Mouse (Mus musculus) heart, embryonic 13.5 days (tissue): ENCODE results near the gene Olfr871. TPM values are rescaled to one million over a fixed set of nuclear protein-coding genes. Genes with fewer than 3 reads are reported as not detected.
"Not testable (repeated sequence)": the region's sequence is repeated elsewhere in the genome, so short reads cannot be mapped to it uniquely, and the experiment has no call there.

Source experiments
- ATAC-seq: fragments of 200-750 bp; cut with Nextera tagmentation; 2 replicates; pipeline ENCODE4 v1.8.0; 2017; ENCODE audit warnings: moderate TSS enrichment; ENCODE audit not compliant: insufficient number of reproducible peaks, low FRiP score, low TSS enrichment; ENCODE audit errors: extremely low read depth
- H3K27ac ChIP-seq: fragments of 300-500 bp; sonication (generic); replicated peaks from 2 replicates; pipeline ENCODE4 v1.5.1; 2015; ENCODE audit warnings: moderate library complexity, mild to moderate bottlenecking, inconsistent platforms
- H3K27me3 ChIP-seq: fragments of 300-500 bp; sonication (generic); replicated peaks from 2 replicates; pipeline ENCODE4 v1.6.1; 2015; ENCODE audit warnings: mild to moderate bottlenecking, inconsistent platforms
- H3K36me3 ChIP-seq: fragments of 300-500 bp; sonication (generic); 2 replicates; pipeline ENCODE4 v1.6.1; 2015; ENCODE audit warnings: mild to moderate bottlenecking, inconsistent platforms
- H3K4me1 ChIP-seq: fragments of 300-500 bp; sonication (generic); 2 replicates; pipeline ENCODE4 v1.6.1; 2015; ENCODE audit warnings: inconsistent platforms
- H3K4me2 ChIP-seq: fragments of 300-500 bp; sonication (generic); 2 replicates; pipeline ENCODE4 v1.6.1; 2015; ENCODE audit warnings: inconsistent platforms, mild to moderate bottlenecking, moderate library complexity
- H3K4me3 ChIP-seq: fragments of 300-500 bp; sonication (generic); 2 replicates; pipeline ENCODE4 v1.5.1; 2015; ENCODE audit warnings: moderate library complexity, mild to moderate bottlenecking, inconsistent platforms
- H3K9ac ChIP-seq: fragments of 300-500 bp; sonication (generic); 2 replicates; pipeline ENCODE4 v1.6.1; 2015; ENCODE audit warnings: inconsistent platforms, mild to moderate bottlenecking, moderate library complexity
- H3K9me3 ChIP-seq: fragments of 300-500 bp; sonication (generic); 2 replicates; pipeline ENCODE4 v1.6.1; 2016; ENCODE audit warnings: inconsistent platforms
- WGBS: fragments of 180-500 bp; shearing (Covaris S2); methylation state at CpG from one replicate; pipeline ENCODE4 v1.1.7; 2015; ENCODE audit warnings: mixed read lengths; 5-methylcytosine and 5-hydroxymethylcytosine counted together
- polyA plus RNA-seq: library from polyadenylated mRNA; unstranded; fragments of >200 nt; fragmentation: Nextera tagmentation; extraction: Ambion mirVana; gene quantifications from 2 replicates; pipeline ENCODE4 v1.2.1, GENCODE M21; 2015

Olfr871 gene
- polyA plus RNA-seq: not detected in 2 replicates

- ATAC-seq: no peak
- Histone ChIP-seq H3K4me1 (no peaks in the 10 kb centered on the region), H3K27ac (no peak within 1 kb of the TSS), H3K36me3 (no peaks in the 10 kb centered on the region), H3K4me3 (no peak within 1 kb of the TSS), H3K27me3 (no peaks in the 10 kb centered on the region), H3K9ac (no peak within 1 kb of the TSS), H3K4me2 (no peak within 1 kb of the TSS), H3K9me3 (peaks cover 20% of the 10 kb centered on the region; the same call in 1 of the 2 replicates)
These were observed at the start of gene Olfr871 for GRCm38 (mm10) chr9:20211907-20212306. Gene Olfr871 (plus strand): TSS chr9:20212207.

- Histone ChIP-seq H3K4me1 (no peaks in the 10 kb centered on the region), H3K4me3 (no peak within 1 kb of the TSS), H3K27me3 (no peaks in the 10 kb centered on the region), H3K9me3 (peaks cover 8% of the 10 kb centered on the region; the same call in 1 of the 2 replicates), H3K4me2 (no peak within 1 kb of the TSS), H3K9ac (no peak within 1 kb of the TSS), H3K36me3 (no peaks in the 10 kb centered on the region), H3K27ac (no peak within 1 kb of the TSS)
- no peak for ATAC-seq
- 69% methylated on average over 2 of the region's 2 CpGs for WGBS
These were observed 38.0 kb upstream of the Olfr871 start, which contains the start of gene Olfr870 for GRCm38 (mm10) chr9:20173957-20174356. Gene Olfr870 (minus strand): TSS chr9:20174057.

- peaks cover 19% of the 10 kb centered on the region; the same call in 1 of the 2 replicates for H3K9me3 ChIP-seq
- H3K36me3 ChIP-seq: no peaks in the 10 kb centered on the region
- no peak overlapping the region for H3K9ac ChIP-seq
- no peak overlapping the region for H3K4me2 ChIP-seq
- 49% methylated on average over 5 of the region's 5 CpGs for WGBS
- ATAC-seq: no peak
- no peak overlapping the region for H3K27ac ChIP-seq
- no peak overlapping the region for H3K4me3 ChIP-seq
- no peaks in the 10 kb centered on the region for H3K4me1 ChIP-seq
- H3K27me3 ChIP-seq: no peaks in the 10 kb centered on the region
These were observed 32.5 kb upstream of the Olfr871 start for GRCm38 (mm10) chr9:20179463-20179862.

DNA sequence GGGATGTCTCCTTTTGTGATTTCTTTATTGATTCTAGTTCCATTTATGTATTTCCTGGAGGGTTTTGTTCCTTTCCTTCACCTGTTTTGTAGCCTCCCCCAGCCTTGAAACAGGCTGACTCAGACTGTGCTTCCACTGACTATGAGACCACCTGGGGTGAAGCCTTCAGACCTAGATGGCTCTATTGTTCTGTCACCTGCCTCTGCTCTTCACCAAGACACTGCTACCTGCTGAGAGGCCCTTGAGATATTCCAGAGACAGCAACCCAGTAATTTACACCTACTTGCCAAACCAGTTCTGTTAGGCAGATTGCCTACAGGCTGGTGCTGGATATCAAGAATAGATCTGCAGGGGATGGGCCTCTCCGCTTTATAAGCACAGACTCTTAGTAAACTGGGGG lies 9.9 kb upstream of the Olfr871 start:
- WGBS: 73% methylated on average over 1 of the region's 1 CpGs
- ATAC-seq: no peak
- H3K4me3 ChIP-seq: no peak overlapping the region
- H3K36me3 ChIP-seq: no peaks in the 10 kb centered on the region
- no peak overlapping the region for H3K9ac ChIP-seq
- no peak overlapping the region for H3K27ac ChIP-seq
- peaks cover 23% of the 10 kb centered on the region for H3K9me3 ChIP-seq
- no peaks in the 10 kb centered on the region for H3K27me3 ChIP-seq
- H3K4me1 ChIP-seq: no peaks in the 10 kb centered on the region
- H3K4me2 ChIP-seq: no peak overlapping the region

DNA sequence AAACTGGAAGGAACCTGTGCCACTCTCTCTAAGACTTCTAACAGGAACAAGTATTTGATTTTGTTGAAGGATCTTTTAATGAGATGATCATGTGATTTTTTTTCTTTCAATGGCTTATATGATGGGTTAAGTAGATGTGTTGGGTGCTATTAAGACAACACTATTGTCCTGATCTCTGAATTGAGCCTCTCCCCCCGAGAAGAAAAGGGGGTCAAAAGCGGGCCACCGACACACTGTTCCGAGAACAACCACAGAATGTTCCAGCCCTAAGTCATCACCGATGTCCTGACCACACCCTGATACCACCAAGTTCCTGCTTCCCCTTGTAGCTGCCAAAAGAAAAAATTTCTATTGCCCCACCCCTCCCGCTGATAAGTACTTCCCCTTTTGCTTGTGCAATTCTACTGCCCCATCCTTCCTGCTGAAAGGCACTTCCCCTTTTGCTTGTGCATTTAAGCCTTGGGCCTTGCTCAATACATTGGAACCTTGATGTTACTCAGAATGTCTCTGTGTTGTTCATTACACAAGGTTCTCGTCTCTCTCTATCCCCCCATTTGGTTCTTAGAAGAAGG lies 8.5 kb upstream of the Olfr871 start:
- H3K9me3 ChIP-seq: peaks cover 26% of the 10 kb centered on the region
- WGBS: 73% methylated on average over 7 of the region's 7 CpGs
- H3K4me2 ChIP-seq, H3K4me3 ChIP-seq, ATAC-seq, H3K36me3 ChIP-seq, H3K4me1 ChIP-seq, H3K9ac ChIP-seq, H3K27me3 ChIP-seq, H3K27ac ChIP-seq: not testable (repeated sequence)

DNA sequence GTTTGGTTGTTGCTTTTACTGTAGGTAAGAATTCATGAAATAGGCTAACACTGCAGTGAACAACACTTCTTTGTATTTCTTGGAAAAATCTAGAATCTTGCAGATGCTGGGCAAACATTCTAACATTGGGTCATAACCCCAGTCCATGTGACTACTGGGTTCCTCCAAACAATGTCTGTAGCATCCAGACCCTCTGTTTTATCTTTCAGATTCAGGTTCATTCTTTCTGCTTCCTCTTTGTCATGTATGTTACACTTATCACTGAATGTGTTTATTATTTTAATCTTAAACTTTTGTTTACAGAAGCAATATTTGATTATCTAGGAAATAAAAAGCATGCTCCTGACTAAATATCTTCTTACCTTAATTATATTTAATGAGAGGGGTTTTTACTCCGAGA lies 1.2 kb upstream of the Olfr871 start:
- Histone ChIP-seq H3K9me3 (peaks cover 13% of the 10 kb centered on the region; the same call in 1 of the 2 replicates), H3K27ac (no peak overlapping the region), H3K4me3 (no peak overlapping the region), H3K27me3 (no peaks in the 10 kb centered on the region), H3K4me1 (no peaks in the 10 kb centered on the region), H3K9ac (no peak overlapping the region), H3K36me3 (no peaks in the 10 kb centered on the region), H3K4me2 (no peak overlapping the region)
- no peak for ATAC-seq
- 29% methylated on average over 1 of the region's 1 CpGs for WGBS

DNA sequence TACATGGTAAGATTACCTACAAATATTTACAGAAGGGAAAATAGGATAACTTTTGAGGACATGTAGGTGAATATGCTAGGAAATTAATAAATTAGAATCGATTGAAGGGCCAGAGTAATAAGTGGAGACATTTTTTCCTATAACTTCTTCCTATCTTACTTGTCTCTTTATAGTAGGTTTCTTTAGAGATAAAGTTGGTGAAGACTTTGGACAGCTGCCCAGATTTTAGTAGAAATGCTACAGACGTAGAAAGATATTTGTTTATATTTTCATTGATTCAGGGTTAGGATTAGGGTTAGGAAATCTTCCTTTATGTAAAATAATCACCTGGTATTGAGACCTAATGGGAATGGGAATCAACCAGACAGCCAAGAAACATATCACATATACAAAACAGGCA lies 530 bp upstream of the Olfr871 start:
- H3K4me1 ChIP-seq: no peaks in the 10 kb centered on the region
- 51% methylated on average over 2 of the region's 2 CpGs for WGBS
- ATAC-seq: no peak

DNA sequence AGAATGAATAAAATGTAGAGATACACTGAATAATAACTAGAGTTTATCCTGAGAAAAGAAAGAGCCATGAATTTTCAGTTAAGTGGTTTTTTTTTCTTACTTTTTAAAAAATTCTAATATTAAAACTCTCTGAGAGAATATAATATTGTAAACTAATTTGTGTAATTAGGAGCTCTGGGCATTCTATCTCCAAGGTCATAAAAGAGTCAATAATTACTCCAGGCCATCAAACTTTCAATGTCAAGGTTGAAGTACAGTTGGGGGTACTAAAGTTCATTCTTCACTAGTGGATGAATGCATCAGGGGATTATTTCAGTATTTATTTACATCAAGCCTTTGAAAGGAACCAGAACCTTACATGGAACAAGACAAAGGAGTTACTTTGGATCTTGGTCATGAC lies 24.8 kb downstream of the Olfr871 start, which contains the start of gene Olfr872:
TSS of gene Olfr872 (plus strand) at position 301 of the 400 bp plus-strand sequence.
- no peak within 1 kb of the TSS for H3K4me2 ChIP-seq
- H3K4me3 ChIP-seq: no peak within 1 kb of the TSS
- H3K4me1 ChIP-seq: no peaks in the 10 kb centered on the region
- no peaks in the 10 kb centered on the region for H3K27me3 ChIP-seq
- no peak within 1 kb of the TSS for H3K9ac ChIP-seq
- no peak within 1 kb of the TSS for H3K27ac ChIP-seq
- ATAC-seq: no peak
- H3K9me3 ChIP-seq: 0 out of 2 replicates have a peak, but pooled peaks cover 4% of the 10 kb centered on the region
- H3K36me3 ChIP-seq: no peaks in the 10 kb centered on the region

More for the DNA sequence above, 530 bp upstream of the Olfr871 start:
- H3K9ac ChIP-seq: no peak overlapping the region
- no peaks in the 10 kb centered on the region for H3K27me3 ChIP-seq
- H3K4me3 ChIP-seq: no peak overlapping the region
- no peak overlapping the region for H3K27ac ChIP-seq
- no peak overlapping the region for H3K4me2 ChIP-seq
- H3K36me3 ChIP-seq: no peaks in the 10 kb centered on the region
- H3K9me3 ChIP-seq: peaks cover 16% of the 10 kb centered on the region; the same call in 1 of the 2 replicates

- H3K27me3 ChIP-seq: no peaks in the 10 kb centered on the region
- no peak for ATAC-seq
- no peak overlapping the region for H3K9ac ChIP-seq
- H3K4me3 ChIP-seq: no peak overlapping the region
- WGBS: 55% methylated on average over 2 of the region's 2 CpGs
- no peaks in the 10 kb centered on the region for H3K36me3 ChIP-seq
- no peak overlapping the region for H3K27ac ChIP-seq
- H3K4me2 ChIP-seq: no peak overlapping the region
- 0 out of 2 replicates have a peak, but pooled peaks cover 4% of the 10 kb centered on the region for H3K9me3 ChIP-seq
- no peaks in the 10 kb centered on the region for H3K4me1 ChIP-seq
These were observed 25.4 kb downstream of the Olfr871 start for GRCm38 (mm10) chr9:20237378-20237777.

Other genes starting within 250 kb of the Olfr871 start
- gene Olfr866, start 184.2 kb upstream of the Olfr871 start, polyA plus RNA-seq: not detected in 2 replicates
- not detected in 2 replicates for gene Olfr867, start 154.6 kb upstream of the Olfr871 start, polyA plus RNA-seq
- not detected in 2 replicates for gene Olfr868, start 113.6 kb upstream of the Olfr871 start, polyA plus RNA-seq
- gene Olfr869, start 83.2 kb upstream of the Olfr871 start, polyA plus RNA-seq: not detected in 2 replicates
- gene Olfr870, start 38.1 kb upstream of the Olfr871 start, polyA plus RNA-seq: not detected in 2 replicates
- not detected in 2 replicates for gene Olfr872, start 24.9 kb downstream of the Olfr871 start, polyA plus RNA-seq
- gene Olfr39, start 70.1 kb downstream of the Olfr871 start, polyA plus RNA-seq: not detected in 2 replicates
- not detected in 2 replicates for gene Olfr873, start 86.3 kb downstream of the Olfr871 start, polyA plus RNA-seq
- not detected in 2 replicates for gene Olfr18, start 123.9 kb downstream of the Olfr871 start, polyA plus RNA-seq
- gene Zfp560, start 173.0 kb downstream of the Olfr871 start, polyA plus RNA-seq: 29.7 and 30.5 TPM in 2 replicates
- gene Zfp26, start 248.0 kb downstream of the Olfr871 start, polyA plus RNA-seq: 6.9 and 7.9 TPM in 2 replicates